Mouse (Mus musculus) intestine, embryonic 15.5 days (tissue): ENCODE measurements around the gene Dnajc16. TPM values are rescaled to one million over a fixed set of nuclear protein-coding genes. Genes with fewer than 3 reads are reported as not detected.

Experiments
- ATAC-seq: fragments of 200-750 bp; cut with Nextera tagmentation; 2 replicates; pipeline ENCODE4 v1.8.0; 2017; ENCODE audit warnings: moderate TSS enrichment, moderate library complexity
- H3K27ac ChIP-seq: fragments of 300-500 bp; sonication (generic); 2 replicates; pipeline ENCODE4 v1.5.1; 2015; ENCODE audit warnings: mild to moderate bottlenecking, inconsistent platforms
- H3K27me3 ChIP-seq: fragments of 300-500 bp; sonication (generic); replicated peaks from 2 replicates; pipeline ENCODE4 v1.6.1; 2015; ENCODE audit warnings: inconsistent platforms
- H3K36me3 ChIP-seq: fragments of 300-500 bp; sonication (generic); 2 replicates; pipeline ENCODE4 v1.6.1; 2015; ENCODE audit warnings: inconsistent platforms
- H3K4me1 ChIP-seq: fragments of 300-500 bp; sonication (generic); replicated peaks from 2 replicates; pipeline ENCODE4 v1.6.1; 2015; ENCODE audit warnings: inconsistent platforms
- H3K4me2 ChIP-seq: fragments of 300-500 bp; sonication (generic); replicated peaks from 2 replicates; pipeline ENCODE4 v1.6.1; 2015; ENCODE audit warnings: mild to moderate bottlenecking, inconsistent platforms
- H3K4me3 ChIP-seq: fragments of 300-500 bp; sonication (generic); replicated peaks from 2 replicates; pipeline ENCODE4 v1.5.1; 2015; ENCODE audit warnings: inconsistent platforms
- H3K9ac ChIP-seq: fragments of 300-500 bp; sonication (generic); 2 replicates; pipeline ENCODE4 v1.6.1; 2015; ENCODE audit warnings: inconsistent platforms
- H3K9me3 ChIP-seq: fragments of 300-500 bp; sonication (generic); 2 replicates; pipeline ENCODE4 v1.6.1; 2016; ENCODE audit warnings: inconsistent platforms
- WGBS: fragments of 180-500 bp; shearing (Covaris S2); methylation state at CpG from one replicate; pipeline ENCODE4 v1.1.7; 2015; 5-methylcytosine and 5-hydroxymethylcytosine counted together
- polyA plus RNA-seq: library from polyadenylated mRNA; unstranded; fragments of >200 nt; fragmentation: Nextera tagmentation; extraction: Ambion mirVana; gene quantifications from 2 replicates; pipeline ENCODE4 v1.2.1, GENCODE M21; 2015

The Dnajc16 gene
- polyA plus RNA-seq, 1 experiment from 2014 or later = 4.4 TPM

DNA sequence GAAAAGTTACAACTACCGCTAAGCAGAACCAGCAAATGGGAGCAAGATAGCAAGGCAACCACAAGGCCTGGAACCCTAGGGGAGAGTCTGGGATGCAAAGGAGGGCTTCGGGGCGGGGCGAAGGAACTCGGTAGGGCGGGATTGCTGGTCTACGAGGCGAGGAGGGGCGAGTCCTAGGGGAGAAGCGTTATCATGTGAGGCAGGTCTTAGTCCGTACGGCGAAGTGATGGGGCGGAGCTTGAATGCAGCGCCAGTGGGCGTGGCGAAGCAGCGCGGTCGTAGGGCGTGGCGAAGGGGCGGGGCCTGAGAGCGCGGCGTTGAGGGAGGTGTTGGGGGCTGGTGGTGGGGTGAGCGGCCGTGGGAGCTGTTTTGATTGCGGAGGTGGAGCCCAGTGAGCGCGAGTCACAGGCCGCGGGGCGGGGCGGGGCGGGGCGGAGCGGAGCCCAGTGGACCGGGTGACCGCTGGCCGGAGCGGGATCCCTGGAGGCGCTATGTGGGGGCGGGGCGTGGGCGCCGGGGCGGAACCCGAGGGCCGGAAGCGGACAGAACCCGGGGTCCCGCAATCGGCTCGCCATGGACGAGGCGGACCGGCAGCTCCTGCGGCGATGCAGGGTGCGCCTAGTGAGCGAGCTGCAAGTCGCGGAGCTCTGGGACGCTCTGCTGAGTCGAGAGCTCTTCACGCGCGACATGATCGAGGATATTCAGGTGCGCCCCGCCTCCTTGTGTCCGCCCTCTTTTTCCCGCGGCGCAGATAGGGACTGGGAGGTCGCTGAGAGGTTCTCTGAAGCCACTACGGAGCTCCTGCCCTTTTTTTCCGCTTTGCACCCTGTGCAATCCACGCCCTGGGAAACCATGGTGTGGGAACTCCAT is 2.8 kb upstream of the Dnajc16 start, which contains the start of gene Casp9:
Gene Casp9, plus strand, starts transcription at position 331 of the 870 bp plus-strand sequence.
- Histone ChIP-seq H3K9ac (peak within 1 kb of the TSS; percentile 62), H3K4me2 (peak within 1 kb of the TSS; percentile 60), H3K27ac (peak within 1 kb of the TSS; percentile 96), H3K36me3 (peaks cover 7% of the 10 kb centered on the region; the same call in 1 of the 2 replicates), H3K4me3 (peak within 1 kb of the TSS; percentile 68), H3K9me3 (no peaks in the 10 kb centered on the region), H3K4me1 (peaks cover 24% of the 10 kb centered on the region), H3K27me3 (no peaks in the 10 kb centered on the region)
- under 1% methylated on average over 72 of the region's 80 CpGs for WGBS
- ATAC-seq = peak; percentile 87

DNA sequence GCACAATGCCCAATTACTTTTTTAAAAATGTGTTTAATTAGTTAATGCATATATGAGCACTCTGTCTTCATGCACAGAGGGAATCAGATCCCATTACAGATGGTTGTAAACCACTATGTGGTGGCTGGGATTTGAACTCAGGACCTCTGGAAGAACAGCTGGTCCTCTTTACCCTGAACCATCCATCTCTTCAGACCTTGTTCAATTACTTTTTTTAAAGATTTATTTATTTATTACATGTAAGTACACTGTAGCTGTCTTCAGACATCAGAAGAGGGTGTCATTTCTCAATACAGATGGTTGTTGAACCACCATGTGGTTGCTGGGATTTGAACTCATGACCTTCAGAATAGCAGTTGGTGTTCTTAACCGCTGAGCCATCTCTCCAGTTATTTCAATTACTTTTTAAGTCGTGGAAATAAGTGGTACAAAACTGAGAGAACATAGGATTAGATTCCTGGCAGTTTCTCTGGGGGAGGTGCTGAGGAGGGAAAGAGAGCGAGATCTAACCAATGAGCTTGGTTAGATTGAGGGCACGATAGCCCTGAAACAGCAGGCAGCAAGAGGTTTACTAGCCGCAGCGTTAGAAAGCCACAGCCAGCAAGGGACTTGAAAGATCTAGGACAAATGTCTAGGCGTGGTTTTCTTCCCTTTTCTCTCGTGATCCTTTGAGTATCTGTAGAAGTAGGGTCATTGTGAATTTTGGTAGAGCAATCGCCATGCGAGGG is 2.0 kb upstream of the Dnajc16 start:
- Histone ChIP-seq H3K27ac (peak overlapping the region; percentile 96), H3K4me3 (peak overlapping the region; percentile 68), H3K9me3 (no peaks in the 10 kb centered on the region), H3K27me3 (no peaks in the 10 kb centered on the region), H3K36me3 (peaks cover 6% of the 10 kb centered on the region; the same call in 1 of the 2 replicates), H3K9ac (peak overlapping the region; percentile 28; the same call in 1 of the 2 replicates), H3K4me2 (peak overlapping the region; percentile 60), H3K4me1 (peaks cover 24% of the 10 kb centered on the region)
- peak; percentile 0; the same call in 1 of the 2 replicates for ATAC-seq
- 11% methylated on average over 10 of the region's 10 CpGs for WGBS

DNA sequence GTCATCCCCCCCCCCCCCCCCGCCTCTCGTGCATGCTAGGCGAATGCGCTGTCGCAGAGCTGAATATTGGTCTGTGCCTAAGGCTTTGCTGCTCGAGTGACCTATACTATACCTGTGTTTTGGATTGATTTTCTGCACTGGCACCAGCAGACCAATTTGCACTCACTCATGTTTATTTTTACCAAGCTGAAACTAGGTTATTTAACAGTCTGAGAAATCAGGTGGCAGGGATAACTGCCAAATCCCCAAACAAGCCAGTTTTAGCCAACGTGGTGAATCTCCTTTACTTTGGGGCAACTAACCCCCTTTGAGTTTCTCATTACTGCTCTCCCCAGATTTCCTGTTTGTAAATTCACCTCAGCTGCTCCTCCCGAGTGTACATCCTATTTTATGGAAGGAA is 1.2 kb upstream of the Dnajc16 start:
- no peaks in the 10 kb centered on the region for H3K9me3 ChIP-seq
- H3K36me3 ChIP-seq = peaks cover 3% of the 10 kb centered on the region; the same call in 1 of the 2 replicates
- no peaks in the 10 kb centered on the region for H3K27me3 ChIP-seq
- no peak overlapping the region for H3K9ac ChIP-seq
- 85% methylated on average over 8 of the region's 8 CpGs for WGBS
- H3K27ac ChIP-seq = no peak overlapping the region
- no peak overlapping the region for H3K4me3 ChIP-seq
- no peak overlapping the region for H3K4me2 ChIP-seq
- ATAC-seq = no peak
- H3K4me1 ChIP-seq = peaks cover 24% of the 10 kb centered on the region

DNA sequence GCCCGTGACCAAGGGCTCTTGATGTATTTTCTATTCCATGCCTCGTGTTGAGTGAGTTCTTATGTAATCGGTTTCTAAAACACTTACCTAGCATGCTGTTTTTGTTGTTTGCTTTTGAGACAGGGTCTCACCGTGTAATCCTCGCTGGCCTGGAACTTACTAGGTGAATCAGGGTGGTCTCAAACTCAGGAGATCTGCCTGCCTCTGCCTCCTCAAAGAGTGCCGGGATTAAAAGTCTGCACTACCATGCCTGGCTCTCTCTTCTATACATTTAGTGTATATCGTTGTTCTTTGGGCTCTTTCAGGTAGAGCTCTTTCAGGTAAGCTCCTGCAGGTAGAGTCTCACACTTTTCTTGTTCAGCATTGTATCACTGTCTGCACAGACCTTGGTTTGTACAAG is 755 bp upstream of the Dnajc16 start:
- Histone ChIP-seq H3K27ac (no peak overlapping the region), H3K36me3 (no peaks in the 10 kb centered on the region; the same call in 1 of the 2 replicates), H3K4me3 (no peak overlapping the region), H3K9me3 (no peaks in the 10 kb centered on the region), H3K9ac (no peak overlapping the region), H3K27me3 (no peaks in the 10 kb centered on the region), H3K4me2 (no peak overlapping the region), H3K4me1 (peaks cover 24% of the 10 kb centered on the region)
- WGBS = 90% methylated on average over 7 of the region's 7 CpGs
- no peak for ATAC-seq

DNA sequence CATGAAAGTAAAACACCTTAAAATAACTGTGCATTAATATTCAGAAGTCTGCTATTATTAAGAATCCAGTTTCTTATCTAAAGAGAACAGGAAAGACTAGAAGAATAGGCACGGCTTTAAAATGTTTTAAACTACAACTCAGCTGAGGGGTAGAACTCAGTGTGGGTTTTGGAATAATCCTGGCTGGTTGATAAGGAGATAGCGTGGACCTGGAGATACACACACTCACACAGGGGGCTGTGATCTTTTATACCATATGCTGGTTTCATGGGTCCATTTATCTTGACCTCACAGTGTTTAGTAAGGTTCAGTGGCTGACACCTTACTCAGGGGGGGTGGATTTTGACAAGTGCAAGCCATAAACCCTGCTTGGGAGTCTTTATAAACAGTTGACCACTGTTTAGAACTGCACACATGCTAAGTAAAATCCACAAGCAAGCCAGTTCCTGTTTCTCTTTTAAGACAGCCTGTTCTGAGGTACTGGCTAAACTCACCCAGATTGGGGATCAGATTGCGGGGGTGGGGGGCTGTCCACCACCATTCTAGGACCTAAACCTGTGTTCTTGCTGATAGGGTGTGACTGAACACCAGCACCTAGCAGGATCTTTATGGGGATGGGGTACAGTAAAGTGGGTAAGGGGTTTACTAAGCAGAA is 1.0 kb downstream of the Dnajc16 start:
- no peak for ATAC-seq
- 33% methylated on average over 3 of the region's 3 CpGs for WGBS
- Histone ChIP-seq H3K4me1 (peaks cover 11% of the 10 kb centered on the region; the same call in 1 of the 2 replicates), H3K4me2 (peak overlapping the region; percentile 82), H3K4me3 (peak overlapping the region; percentile 90), H3K27me3 (no peaks in the 10 kb centered on the region), H3K27ac (peak overlapping the region; percentile 76), H3K36me3 (peaks cover 3% of the 10 kb centered on the region; the same call in 1 of the 2 replicates), H3K9me3 (no peaks in the 10 kb centered on the region), H3K9ac (peak overlapping the region; percentile 73)

DNA sequence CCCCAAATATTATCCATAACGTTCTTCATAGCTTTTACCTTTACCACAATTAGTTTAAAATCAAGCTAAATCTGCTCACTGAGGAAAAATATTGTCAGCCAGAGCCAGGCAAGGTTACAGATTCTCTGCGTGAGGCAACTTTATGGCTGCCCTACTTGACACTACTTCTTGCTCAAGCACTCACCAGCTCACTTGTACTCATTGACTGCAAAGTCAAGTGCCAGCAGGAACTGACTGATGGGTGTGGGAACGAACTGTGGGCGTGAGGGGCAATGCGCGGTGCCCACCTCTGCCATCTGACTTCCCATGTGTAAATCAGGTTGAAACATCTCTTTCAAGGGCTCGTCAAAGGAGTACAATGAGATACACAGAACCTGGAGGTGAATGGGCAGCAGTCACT is 3.3 kb downstream of the Dnajc16 start:
- whole genome bisulfite sequencing = 89% methylated on average over 7 of the region's 7 CpGs
- H3K27ac ChIP-seq = no peak overlapping the region
- no peak overlapping the region for H3K4me3 ChIP-seq
- ATAC-seq = no peak
- no peak overlapping the region for H3K9ac ChIP-seq
- H3K36me3 ChIP-seq = peaks cover 3% of the 10 kb centered on the region; the same call in 1 of the 2 replicates
- H3K27me3 ChIP-seq = no peaks in the 10 kb centered on the region
- no peaks in the 10 kb centered on the region for H3K9me3 ChIP-seq
- peaks cover 11% of the 10 kb centered on the region; the same call in 1 of the 2 replicates for H3K4me1 ChIP-seq
- H3K4me2 ChIP-seq = no peak overlapping the region

DNA sequence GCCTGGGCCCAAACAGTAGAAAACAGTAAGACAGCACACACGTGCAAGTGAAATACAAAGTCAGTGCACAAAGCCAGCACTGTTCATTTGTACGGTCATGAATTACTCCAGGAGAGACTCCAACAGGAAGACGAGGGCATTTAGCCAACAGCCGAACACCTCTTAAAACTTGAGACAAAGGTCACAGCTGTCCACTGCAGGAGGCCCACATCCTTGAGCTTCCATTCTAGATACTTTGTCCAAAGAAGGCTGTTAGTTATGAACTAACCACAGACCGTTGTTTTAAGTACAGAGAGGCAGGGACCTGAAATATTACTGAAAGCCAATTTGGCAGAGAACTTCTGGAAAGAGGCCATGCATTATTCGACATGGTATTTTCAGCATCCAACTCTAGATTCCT is 3.7 kb downstream of the Dnajc16 start:
- Histone ChIP-seq H3K4me1 (peaks cover 7% of the 10 kb centered on the region; the same call in 1 of the 2 replicates), H3K4me2 (no peak overlapping the region), H3K27me3 (no peaks in the 10 kb centered on the region), H3K9me3 (no peaks in the 10 kb centered on the region), H3K4me3 (no peak overlapping the region), H3K9ac (no peak overlapping the region), H3K27ac (no peak overlapping the region), H3K36me3 (peaks cover 3% of the 10 kb centered on the region; the same call in 1 of the 2 replicates)
- no peak for ATAC-seq
- WGBS = 67% methylated on average over 6 of the region's 6 CpGs

DNA sequence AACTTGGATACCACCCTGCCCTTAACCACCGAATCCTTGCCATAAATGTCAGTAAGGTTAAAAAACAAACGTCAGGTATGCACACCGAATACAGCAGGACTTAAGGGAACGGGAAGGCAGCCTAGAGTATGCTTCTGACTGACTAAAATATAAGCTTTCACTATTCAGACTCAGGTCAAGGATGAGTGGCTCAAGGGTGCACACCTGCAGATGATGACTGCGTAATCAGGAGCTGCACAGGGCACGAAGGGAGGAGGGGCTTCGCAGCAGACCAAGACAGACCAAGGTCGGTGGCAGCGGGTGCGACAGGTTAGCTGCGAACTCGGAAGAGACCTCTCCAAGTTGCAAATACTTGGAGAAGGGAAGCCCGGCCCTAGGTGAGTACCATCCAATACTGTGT is 4.6 kb downstream of the Dnajc16 start:
- no peak overlapping the region for H3K4me2 ChIP-seq
- H3K4me3 ChIP-seq = no peak overlapping the region
- no peaks in the 10 kb centered on the region for H3K9me3 ChIP-seq
- no peak overlapping the region for H3K27ac ChIP-seq
- peaks cover 10% of the 10 kb centered on the region; the same call in 1 of the 2 replicates for H3K36me3 ChIP-seq
- ATAC-seq = no peak
- no peak overlapping the region for H3K9ac ChIP-seq
- H3K27me3 ChIP-seq = no peaks in the 10 kb centered on the region
- WGBS = 88% methylated on average over 13 of the region's 13 CpGs
- 0 out of 2 replicates have a peak, but pooled peaks cover 7% of the 10 kb centered on the region for H3K4me1 ChIP-seq

DNA sequence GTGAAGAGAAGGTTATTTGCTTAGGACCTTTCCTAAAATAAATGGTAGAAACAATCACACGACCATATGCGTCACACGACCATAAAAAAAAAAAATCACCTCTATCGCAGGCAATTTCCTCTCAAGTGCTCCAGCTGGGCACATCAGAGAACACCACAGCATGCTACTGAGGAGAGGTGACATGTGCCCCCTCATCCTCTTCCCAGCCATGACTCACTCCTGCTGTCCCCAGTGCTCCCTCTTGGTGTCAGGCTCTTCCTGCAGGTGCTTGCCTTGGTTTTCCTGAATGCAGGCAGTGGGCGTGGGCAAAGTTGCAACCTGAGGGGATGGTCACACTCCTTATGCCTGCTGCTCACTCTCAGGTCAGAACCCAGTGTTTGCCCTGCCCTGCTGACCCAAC is 5.9 kb downstream of the Dnajc16 start:
- Histone ChIP-seq H3K4me2 (no peak overlapping the region), H3K36me3 (peaks cover 14% of the 10 kb centered on the region; the same call in 1 of the 2 replicates), H3K9ac (no peak overlapping the region), H3K9me3 (no peaks in the 10 kb centered on the region), H3K27ac (no peak overlapping the region), H3K27me3 (no peaks in the 10 kb centered on the region), H3K4me1 (0 out of 2 replicates have a peak, but pooled peaks cover 3% of the 10 kb centered on the region), H3K4me3 (no peak overlapping the region)
- 67% methylated on average over 5 of the region's 5 CpGs for WGBS
- ATAC-seq = no peak

DNA sequence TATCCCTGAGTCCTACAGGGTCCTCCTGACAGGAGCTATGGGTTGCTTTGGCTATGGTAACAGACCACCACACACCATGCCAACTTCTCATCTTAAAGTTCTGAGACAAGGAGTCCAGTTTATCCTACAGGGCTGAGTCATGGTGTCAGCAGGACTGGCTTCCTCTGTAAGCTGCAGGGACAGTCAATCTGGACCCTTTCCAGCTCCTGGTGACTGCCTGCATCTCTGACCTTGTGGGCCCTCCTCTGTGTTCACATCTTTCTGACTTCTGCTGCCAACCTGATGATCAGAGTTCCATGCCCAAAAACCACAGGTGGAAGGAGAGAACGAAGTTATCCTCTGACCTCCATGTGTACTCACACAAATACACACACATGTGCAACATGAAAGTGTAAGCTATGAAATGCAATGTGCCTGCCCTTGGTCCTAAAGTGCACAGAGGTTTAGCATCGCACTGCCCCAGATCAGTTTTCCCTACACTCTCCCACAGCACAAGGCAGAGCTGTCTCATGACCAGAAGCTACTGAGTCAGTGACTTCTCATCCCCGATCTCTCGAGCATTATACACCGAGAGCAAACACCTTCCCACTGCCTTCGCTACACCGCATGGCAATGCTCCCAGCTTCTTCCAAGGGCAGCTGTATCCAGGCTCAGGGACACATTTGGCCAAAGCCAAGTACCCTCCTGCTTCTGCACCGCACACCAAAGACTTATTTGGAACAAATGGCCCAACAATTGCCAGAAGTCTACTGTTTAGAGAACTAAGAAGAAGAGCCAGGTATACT is 9.3 kb downstream of the Dnajc16 start:
- ATAC-seq = no peak
- H3K4me3 ChIP-seq = no peak overlapping the region
- H3K4me2 ChIP-seq = no peak overlapping the region
- WGBS = 94% methylated on average over 8 of the region's 8 CpGs
- H3K27me3 ChIP-seq = no peaks in the 10 kb centered on the region
- no peak overlapping the region for H3K9ac ChIP-seq
- no peak overlapping the region for H3K27ac ChIP-seq
- H3K9me3 ChIP-seq = no peaks in the 10 kb centered on the region
- H3K4me1 ChIP-seq = no peaks in the 10 kb centered on the region
- peaks cover 20% of the 10 kb centered on the region for H3K36me3 ChIP-seq

DNA sequence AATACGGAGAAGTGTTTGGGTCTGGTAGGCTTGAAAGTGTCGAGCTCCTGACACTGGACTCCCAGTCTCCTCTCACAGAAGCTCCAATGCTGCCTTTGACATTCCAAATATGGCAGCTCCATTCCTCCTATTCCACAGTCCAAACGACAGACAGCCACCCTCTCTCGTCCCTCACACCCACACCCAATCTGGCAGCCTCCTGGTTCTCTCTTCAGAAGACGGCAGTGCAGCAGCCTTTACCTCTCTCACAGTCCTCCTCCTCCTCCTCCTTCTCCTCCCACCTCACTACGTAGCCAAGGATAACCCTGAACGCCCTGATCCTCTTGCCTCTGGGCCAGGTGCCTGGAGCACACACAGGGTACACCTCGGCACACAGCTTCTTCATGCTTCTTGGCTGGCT is 10.9 kb downstream of the Dnajc16 start:
- WGBS = 90% methylated on average over 8 of the region's 8 CpGs
- no peaks in the 10 kb centered on the region for H3K9me3 ChIP-seq
- no peak overlapping the region for H3K4me3 ChIP-seq
- no peak overlapping the region for H3K27ac ChIP-seq
- no peaks in the 10 kb centered on the region for H3K27me3 ChIP-seq
- H3K4me2 ChIP-seq = no peak overlapping the region
- no peak for ATAC-seq
- H3K4me1 ChIP-seq = no peaks in the 10 kb centered on the region
- no peak overlapping the region for H3K9ac ChIP-seq
- H3K36me3 ChIP-seq = peaks cover 26% of the 10 kb centered on the region
